Mouse (Mus musculus): ENCODE data around the gene Ajuba. TPM values are rescaled to one million over a fixed set of nuclear protein-coding genes. Genes with fewer than 3 reads are reported as not detected.

The Ajuba gene
- polyA plus RNA-seq, 1 experiment from 2014 or later: 47.3 TPM

GRCm38 (mm10) chr14:54568694-54569414 lies 8.5 kb downstream of the Ajuba start:
- Histone ChIP-seq H3K9me3 (no peaks in the 10 kb centered on the region), H3K9ac (no peak overlapping the region), H3K27me3 (no peaks in the 10 kb centered on the region), H3K4me2 (no peak overlapping the region), H3K27ac (no peak overlapping the region), H3K36me3 (replicated peaks) (peaks cover 48% of the 10 kb centered on the region), H3K4me3 (replicated peaks) (no peak overlapping the region), H3K4me1 (peaks cover 40% of the 10 kb centered on the region)
- 73% methylated on average over 15 of the region's 15 CpGs for WGBS
- no peak; the same call in 1 of the 2 replicates for ATAC-seq (ENCODE audit: low FRiP score)

DNA sequence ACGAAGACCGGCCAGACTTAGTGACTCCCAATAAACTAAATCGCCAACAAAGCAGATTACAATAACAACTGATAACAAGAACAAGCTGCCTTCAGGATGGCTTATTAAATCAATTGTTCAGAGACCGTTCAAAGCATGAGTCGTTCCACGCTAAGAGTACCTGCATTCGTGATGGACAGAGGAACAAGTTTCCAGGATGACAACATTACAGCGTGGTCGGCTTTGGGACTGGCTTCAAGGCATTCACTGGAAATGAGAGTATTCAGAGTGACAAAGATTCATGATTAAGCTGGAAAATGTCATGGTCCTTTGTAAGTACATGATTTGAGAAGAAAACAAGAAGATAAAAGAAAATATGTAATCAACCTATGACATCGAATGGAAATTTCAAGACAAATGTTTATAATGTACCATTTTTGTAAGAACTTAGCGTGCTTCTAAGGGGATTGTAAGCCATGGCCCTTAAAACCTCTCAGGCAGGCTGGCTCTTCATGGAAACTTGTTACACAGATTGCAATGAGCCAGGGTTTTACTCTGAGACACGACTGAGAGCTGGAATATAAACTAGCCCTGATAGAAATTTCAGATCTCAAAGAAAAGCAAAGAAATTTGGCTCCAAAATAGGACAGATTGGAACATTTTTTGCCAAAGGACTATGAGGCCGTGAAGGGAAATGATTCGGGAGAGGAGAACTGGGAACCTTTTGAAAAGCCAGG lies 16.7 kb downstream of the Ajuba start:
- no peak for ATAC-seq (ENCODE audit: low FRiP score)
- no peaks in the 10 kb centered on the region for H3K9me3 ChIP-seq
- 87% methylated on average over 14 of the region's 14 CpGs for WGBS
- H3K27me3 ChIP-seq: no peaks in the 10 kb centered on the region
- no peaks in the 10 kb centered on the region for H3K36me3 ChIP-seq (replicated peaks)
- no peak overlapping the region for H3K4me2 ChIP-seq
- H3K4me3 ChIP-seq (replicated peaks): no peak overlapping the region
- no peak overlapping the region for H3K9ac ChIP-seq
- H3K27ac ChIP-seq: no peak overlapping the region
- H3K4me1 ChIP-seq: no peaks in the 10 kb centered on the region

DNA sequence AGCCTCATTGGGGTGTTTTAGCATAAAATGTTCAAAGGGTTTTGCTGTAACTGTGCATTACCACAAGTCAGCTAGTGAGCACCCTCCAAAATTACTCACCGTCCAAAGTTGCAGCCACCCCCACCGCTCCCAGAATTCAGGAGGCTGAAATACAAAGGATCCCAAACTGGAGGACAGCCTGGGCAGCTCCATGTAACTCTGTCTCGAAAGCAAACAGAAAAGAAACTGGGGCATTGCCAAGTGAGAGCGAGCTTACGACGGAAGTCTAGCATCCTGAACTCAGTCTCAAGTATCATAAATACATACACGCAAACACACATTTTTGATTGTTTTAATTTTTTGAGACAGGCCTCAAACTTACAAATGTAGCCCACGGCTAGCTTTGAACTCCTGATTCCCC lies 20.0 kb downstream of the Ajuba start:
- Histone ChIP-seq H3K4me2 (no peak overlapping the region), H3K27ac (no peak overlapping the region), H3K36me3 (replicated peaks) (no peaks in the 10 kb centered on the region), H3K27me3 (no peaks in the 10 kb centered on the region), H3K9me3 (no peaks in the 10 kb centered on the region), H3K4me1 (peaks cover 11% of the 10 kb centered on the region), H3K4me3 (replicated peaks) (no peak overlapping the region), H3K9ac (no peak overlapping the region)
- 84% methylated on average over 8 of the region's 8 CpGs for WGBS
- no peak for ATAC-seq (ENCODE audit: low FRiP score)

- Histone ChIP-seq H3K27me3 (no peaks in the 10 kb centered on the region), H3K4me3 (replicated peaks) (peak within 1 kb of the TSS; percentile 58), H3K27ac (peak within 1 kb of the TSS; percentile 83), H3K4me2 (peak within 1 kb of the TSS; percentile 91), H3K4me1 (peaks cover 11% of the 10 kb centered on the region), H3K36me3 (replicated peaks) (peaks cover 9% of the 10 kb centered on the region), H3K9ac (peak within 1 kb of the TSS; percentile 76), H3K9me3 (no peaks in the 10 kb centered on the region)
- under 1% methylated on average over 76 of the region's 76 CpGs for WGBS
- peak; percentile 93 for ATAC-seq (ENCODE audit: low FRiP score)
These were observed 23.2 kb downstream of the Ajuba start, which contains the start of gene Haus4 for GRCm38 (mm10) chr14:54553975-54554769. Gene Haus4, minus strand, starts transcription at chr14:54554616.

DNA sequence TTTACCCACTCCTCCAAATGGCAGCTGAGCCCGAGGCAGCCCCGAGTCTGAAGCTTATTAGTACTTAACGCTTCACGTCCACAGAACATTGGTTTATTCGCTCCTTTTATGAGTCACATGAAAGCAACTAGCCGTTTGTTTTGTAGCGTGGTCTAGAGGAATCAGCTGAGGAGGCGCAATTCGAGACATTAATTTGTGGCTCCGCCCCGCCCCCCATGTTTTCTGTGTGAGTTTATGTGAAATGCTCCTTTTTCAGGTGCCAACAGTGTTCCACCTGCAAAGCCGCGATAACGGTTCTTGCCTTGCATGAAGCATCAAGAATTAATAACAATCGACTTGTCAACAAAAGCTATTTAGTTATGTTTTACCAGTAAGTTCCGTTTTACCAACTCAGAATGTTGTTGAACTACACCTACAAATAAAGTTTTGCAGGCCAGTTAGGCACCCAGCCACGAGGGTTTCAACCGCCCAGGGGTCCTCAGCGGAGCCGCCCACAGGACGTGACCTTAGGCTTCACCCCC lies 23.8 kb downstream of the Ajuba start:
- Histone ChIP-seq H3K9ac (peak overlapping the region; percentile 76), H3K4me1 (peaks cover 11% of the 10 kb centered on the region), H3K27ac (peak overlapping the region; percentile 83), H3K4me2 (peak overlapping the region; percentile 91), H3K9me3 (no peaks in the 10 kb centered on the region), H3K36me3 (replicated peaks) (peaks cover 16% of the 10 kb centered on the region), H3K27me3 (no peaks in the 10 kb centered on the region), H3K4me3 (replicated peaks) (peak overlapping the region; percentile 58)
- WGBS: under 1% methylated on average over 21 of the region's 21 CpGs
- ATAC-seq (ENCODE audit: low FRiP score): no peak; the same call in 1 of the 2 replicates

DNA sequence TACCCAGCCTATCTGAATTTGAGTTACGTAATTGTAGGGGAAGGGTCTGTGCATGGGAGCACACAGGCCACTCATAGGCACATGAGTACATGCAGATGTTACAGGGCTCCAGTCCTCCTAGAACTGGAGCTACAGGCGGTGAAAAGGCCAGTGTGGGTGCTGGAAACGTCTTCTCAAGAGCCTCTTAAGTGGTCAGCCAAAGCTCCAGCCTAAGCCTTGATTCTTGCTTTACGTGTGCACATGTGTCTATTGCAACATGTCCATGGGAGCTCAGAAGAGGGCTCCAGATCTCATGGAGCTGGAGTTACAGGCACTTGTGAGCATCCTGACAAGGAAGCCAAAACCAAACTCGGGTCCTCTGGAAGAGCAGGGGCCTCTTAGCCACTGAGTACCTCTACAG lies 32.7 kb downstream of the Ajuba start:
- no peaks in the 10 kb centered on the region for H3K4me1 ChIP-seq
- no peaks in the 10 kb centered on the region for H3K27me3 ChIP-seq
- no peak overlapping the region for H3K4me3 ChIP-seq (replicated peaks)
- ATAC-seq (ENCODE audit: low FRiP score): no peak
- H3K4me2 ChIP-seq: no peak overlapping the region
- H3K36me3 ChIP-seq (replicated peaks): peaks cover 69% of the 10 kb centered on the region
- H3K27ac ChIP-seq: no peak overlapping the region
- H3K9me3 ChIP-seq: no peaks in the 10 kb centered on the region
- no peak overlapping the region for H3K9ac ChIP-seq
- 89% methylated on average over 5 of the region's 5 CpGs for whole genome bisulfite sequencing

DNA sequence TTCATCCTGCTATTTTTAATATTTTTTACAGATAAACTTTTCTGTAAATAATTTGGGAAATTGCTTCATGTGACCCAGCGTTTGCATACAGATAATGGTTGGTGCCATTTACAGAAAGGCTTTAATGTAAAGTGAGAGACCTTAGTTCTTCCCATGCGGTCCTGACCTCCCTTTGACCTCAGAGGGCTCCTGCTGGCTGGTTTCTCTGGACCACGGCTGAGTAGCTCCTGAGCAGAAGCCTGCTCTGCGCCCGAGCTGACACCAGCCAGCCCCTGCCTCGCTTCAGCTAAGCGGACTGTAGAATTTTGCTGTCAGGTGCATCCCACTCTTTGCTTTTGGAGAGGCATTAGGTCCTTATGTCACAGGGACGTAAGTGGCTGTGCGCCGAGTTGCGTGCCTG lies 36.6 kb downstream of the Ajuba start:
- no peaks in the 10 kb centered on the region for H3K27me3 ChIP-seq
- ATAC-seq (ENCODE audit: low FRiP score): no peak

GRCm38 (mm10) chr14:54538580-54538979 lies 38.8 kb downstream of the Ajuba start:
- no peak overlapping the region for H3K4me3 ChIP-seq (replicated peaks)
- H3K27me3 ChIP-seq: no peaks in the 10 kb centered on the region
- H3K9me3 ChIP-seq: no peaks in the 10 kb centered on the region
- WGBS: 79% methylated on average over 2 of the region's 2 CpGs
- H3K9ac ChIP-seq: no peak overlapping the region
- H3K4me1 ChIP-seq: no peaks in the 10 kb centered on the region
- H3K27ac ChIP-seq: no peak overlapping the region
- H3K36me3 ChIP-seq (replicated peaks): peaks cover 13% of the 10 kb centered on the region; the same call in 1 of the 2 replicates
- no peak overlapping the region for H3K4me2 ChIP-seq
- no peak for ATAC-seq (ENCODE audit: low FRiP score)

More for the DNA sequence above, 36.6 kb downstream of the Ajuba start:
- H3K36me3 ChIP-seq (replicated peaks): peaks cover 32% of the 10 kb centered on the region; the same call in 1 of the 2 replicates
- WGBS: 64% methylated on average over 11 of the region's 11 CpGs
- no peaks in the 10 kb centered on the region for H3K4me1 ChIP-seq
- H3K27ac ChIP-seq: no peak overlapping the region
- no peak overlapping the region for H3K9ac ChIP-seq
- no peak overlapping the region for H3K4me3 ChIP-seq (replicated peaks)
- H3K4me2 ChIP-seq: no peak overlapping the region
- H3K9me3 ChIP-seq: no peaks in the 10 kb centered on the region

- H3K9me3 ChIP-seq: no peaks in the 10 kb centered on the region
- peak overlapping the region; percentile 75 for H3K27ac ChIP-seq
- peak; percentile 72 for ATAC-seq (ENCODE audit: low FRiP score)
- no peak overlapping the region for H3K4me3 ChIP-seq (replicated peaks)
- WGBS: 12% methylated on average over 17 of the region's 17 CpGs
- no peak overlapping the region for H3K4me2 ChIP-seq
- H3K36me3 ChIP-seq (replicated peaks): no peaks in the 10 kb centered on the region
- no peak overlapping the region for H3K9ac ChIP-seq
- H3K4me1 ChIP-seq: peaks cover 13% of the 10 kb centered on the region
- no peaks in the 10 kb centered on the region for H3K27me3 ChIP-seq
These were observed 48.8 kb downstream of the Ajuba start for GRCm38 (mm10) chr14:54528446-54529111.

GRCm38 (mm10) chr14:54528007-54528393 lies 49.4 kb downstream of the Ajuba start:
- H3K9me3 ChIP-seq: no peaks in the 10 kb centered on the region
- no peak overlapping the region for H3K9ac ChIP-seq
- no peak for ATAC-seq (ENCODE audit: low FRiP score)
- no peak overlapping the region for H3K4me3 ChIP-seq (replicated peaks)
- no peaks in the 10 kb centered on the region for H3K36me3 ChIP-seq (replicated peaks)
- peak overlapping the region; percentile 75 for H3K27ac ChIP-seq
- 21% methylated on average over 5 of the region's 5 CpGs for WGBS
- peaks cover 13% of the 10 kb centered on the region for H3K4me1 ChIP-seq
- peak overlapping the region; percentile 64; the same call in 1 of the 2 replicates for H3K4me2 ChIP-seq
- H3K27me3 ChIP-seq: no peaks in the 10 kb centered on the region

- Histone ChIP-seq H3K27ac (peak overlapping the region; percentile 75), H3K4me2 (peak overlapping the region; percentile 64), H3K4me3 (replicated peaks) (peak overlapping the region; percentile 39), H3K36me3 (replicated peaks) (no peaks in the 10 kb centered on the region), H3K9ac (peak overlapping the region; percentile 61), H3K9me3 (no peaks in the 10 kb centered on the region), H3K4me1 (peaks cover 13% of the 10 kb centered on the region), H3K27me3 (no peaks in the 10 kb centered on the region)
- peak; percentile 77 for ATAC-seq (ENCODE audit: low FRiP score)
- WGBS: under 1% methylated on average over 18 of the region's 18 CpGs
These were observed 49.9 kb downstream of the Ajuba start for GRCm38 (mm10) chr14:54527227-54528006.

Data from forebrain, embryonic 12.5 days (tissue).